Mouse (Mus musculus) liver, adult (tissue): ENCODE measurements around the gene Kcnip3.

Experiments used
- GATA4 ChIP-seq: IDR thresholded peaks from 2 replicates; pipeline ENCODE4 v1.6.1; 2014; ENCODE audit warnings: mild to moderate bottlenecking, low read length; ENCODE audit not compliant: insufficient replicate concordance

Kcnip3 gene

GRCm38 (mm10) chr2:127523950-127524729 lies 2.2 kb upstream of the Kcnip3 start:
- TF ChIP-seq GATA4, result no peak

DNA sequence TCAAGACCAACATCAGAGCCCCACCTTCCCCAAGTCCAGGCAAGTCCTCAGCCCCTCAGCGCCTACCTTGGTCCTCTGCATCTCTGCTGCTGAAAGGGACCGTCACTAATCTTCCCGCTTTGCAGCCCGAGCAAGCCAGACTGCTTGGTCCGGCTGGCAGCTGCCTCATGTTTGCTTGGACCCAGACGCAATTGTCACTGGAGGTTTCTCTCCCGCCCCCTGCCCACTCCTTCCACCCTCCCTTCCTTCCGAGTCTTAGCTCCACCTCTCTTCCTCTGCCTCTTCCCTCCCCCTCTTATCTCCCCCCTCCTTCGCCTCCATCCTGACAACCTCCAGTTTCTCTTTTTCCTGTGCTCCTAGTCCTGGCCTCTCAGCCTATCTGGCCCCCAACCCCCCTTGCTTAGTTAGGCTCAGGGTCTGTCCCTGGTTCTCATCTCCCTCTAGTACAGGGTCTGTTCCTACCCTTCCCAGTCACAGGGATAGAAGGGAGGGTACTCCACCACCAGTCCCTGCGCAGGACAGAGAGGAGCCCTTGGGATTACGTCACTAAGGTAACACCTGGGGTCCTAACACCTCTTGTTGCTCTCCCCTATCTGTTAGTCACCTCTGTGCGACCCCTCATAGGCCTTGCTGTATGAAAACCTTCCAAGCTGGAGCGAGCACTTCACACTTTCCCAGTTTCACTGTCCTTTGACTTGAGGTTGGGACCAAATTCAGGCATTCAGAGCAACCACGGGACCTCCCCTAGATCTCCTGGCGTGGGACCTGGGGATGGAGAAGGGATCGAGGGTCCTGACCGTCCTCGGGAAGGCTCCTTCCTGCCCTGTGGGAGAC lies 505 bp downstream of the Kcnip3 start:
- no peak for TF ChIP-seq GATA4

DNA sequence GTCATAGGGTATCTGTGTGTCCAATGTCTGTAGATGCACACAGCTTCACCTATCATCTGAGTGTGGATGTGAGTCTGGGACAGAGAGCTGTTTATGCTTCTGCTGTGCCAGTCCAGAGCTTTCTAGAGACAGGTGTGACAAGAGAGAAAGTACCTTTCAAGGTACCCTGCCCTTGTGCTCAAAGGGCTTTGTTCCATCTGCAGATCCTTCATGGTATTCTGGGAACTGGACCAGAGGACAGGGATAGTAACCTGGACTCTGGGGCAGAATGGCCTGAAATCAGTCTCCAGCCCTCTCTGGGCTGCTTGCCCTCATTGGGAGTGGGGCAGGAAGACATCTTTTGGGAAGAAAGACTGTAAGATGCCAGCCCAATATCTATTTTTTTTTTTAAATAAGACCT lies 1.8 kb downstream of the Kcnip3 start:
- no peak for TF ChIP-seq GATA4

DNA sequence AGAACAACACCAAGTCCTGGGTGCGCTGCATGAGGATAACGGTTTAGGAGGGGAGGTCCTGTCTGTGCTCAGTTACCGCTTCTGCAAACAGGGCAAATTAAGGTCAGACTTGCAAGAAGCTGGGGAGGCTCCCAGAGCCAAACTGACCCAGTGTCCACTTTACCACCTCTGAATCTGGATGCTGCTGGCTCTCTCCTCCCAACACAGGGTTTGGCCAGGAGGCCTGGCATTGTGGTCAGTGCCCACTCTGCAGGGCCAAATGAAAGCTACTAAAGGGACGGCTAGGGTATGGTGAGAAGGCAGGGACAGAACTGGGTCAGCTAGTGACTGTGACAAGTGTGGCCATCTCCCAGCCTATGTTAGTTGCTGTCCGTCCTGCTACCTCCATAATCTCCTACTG lies 2.6 kb downstream of the Kcnip3 start:
- no peak for TF ChIP-seq GATA4

DNA sequence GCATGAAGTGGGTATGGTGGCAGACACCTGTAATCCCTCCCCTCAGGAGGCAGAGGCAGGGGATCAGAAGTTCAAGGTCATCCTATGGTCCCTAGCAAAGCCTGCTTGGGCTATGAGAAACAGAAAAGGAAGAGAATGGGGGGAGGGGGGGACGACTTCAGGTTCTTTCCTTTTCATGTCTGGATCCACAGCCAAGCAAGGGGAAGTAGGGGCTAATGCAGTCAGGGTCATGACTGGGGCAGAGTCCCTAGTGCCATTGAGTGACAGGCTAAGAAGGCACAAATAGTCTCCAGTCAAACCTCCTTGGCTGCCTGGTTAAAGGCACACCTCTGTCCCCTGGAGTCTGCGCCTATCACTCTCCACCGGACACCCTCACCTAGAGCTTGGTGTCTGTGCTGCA lies 3.1 kb downstream of the Kcnip3 start:
- no peak for TF ChIP-seq GATA4

- no peak for TF ChIP-seq GATA4
These were observed 3.6 kb downstream of the Kcnip3 start for GRCm38 (mm10) chr2:127518273-127518672.

DNA sequence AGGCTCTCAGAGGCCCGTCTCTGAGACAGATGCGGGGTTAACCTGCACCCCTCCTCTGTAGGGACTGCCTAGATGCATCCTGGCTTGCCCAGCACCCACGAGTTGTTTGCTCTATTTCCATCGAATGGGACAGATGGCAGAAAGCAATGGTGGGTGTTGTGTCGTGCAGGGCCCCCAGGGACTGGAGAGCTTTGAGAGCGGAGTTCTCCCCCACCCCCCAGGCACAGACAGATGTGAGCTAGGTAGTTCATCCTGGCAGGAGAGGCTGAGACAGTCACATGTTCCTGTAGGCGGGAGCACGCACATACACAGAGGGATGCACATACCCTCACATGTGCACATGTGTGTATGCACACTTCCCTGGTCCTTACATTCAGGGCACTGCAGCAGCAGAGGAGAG lies 4.8 kb downstream of the Kcnip3 start:
- TF ChIP-seq GATA4, result no peak

GRCm38 (mm10) chr2:127514380-127515124 lies 7.3 kb downstream of the Kcnip3 start:
- TF ChIP-seq GATA4, result no peak

DNA sequence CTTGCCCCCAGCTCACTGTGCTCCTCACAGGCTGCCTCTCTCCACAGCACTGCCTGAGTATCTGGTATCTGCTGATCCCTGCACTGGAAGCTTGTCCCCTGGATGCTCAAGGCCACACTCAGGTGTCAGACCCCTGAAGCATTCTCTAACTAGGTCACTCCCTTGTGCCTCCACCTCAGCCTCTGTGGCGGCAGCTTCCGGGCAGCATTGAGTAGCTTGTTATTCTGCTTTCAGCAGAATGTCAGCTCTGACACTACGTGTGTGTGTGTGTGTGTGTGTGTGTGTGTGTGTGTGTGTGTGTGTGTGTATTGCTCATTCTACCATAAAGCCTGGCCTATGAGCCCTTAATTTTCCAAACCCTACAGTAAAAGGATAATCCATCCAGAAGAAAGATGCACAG lies 8.7 kb downstream of the Kcnip3 start:
- no peak for TF ChIP-seq GATA4

DNA sequence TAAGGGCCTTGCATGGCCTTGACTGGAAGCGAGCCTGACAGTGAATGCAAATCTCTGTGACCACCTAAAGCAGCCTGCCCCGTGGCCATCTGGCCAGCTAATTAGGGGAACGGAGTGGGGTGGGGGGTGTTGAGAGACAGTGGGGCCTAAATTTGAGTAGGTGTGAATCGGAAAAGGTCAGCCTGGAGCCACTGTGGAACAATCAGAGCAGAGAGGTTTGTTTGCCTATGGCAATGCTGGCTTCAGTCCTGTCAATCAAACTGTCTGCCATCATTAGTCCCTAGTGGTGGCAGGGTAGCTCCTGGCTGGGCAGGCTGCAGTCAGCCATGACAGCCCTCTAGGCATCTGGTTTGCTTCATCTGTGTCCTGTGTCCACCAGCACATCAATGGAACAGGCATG lies 10.5 kb downstream of the Kcnip3 start:
- TF ChIP-seq GATA4, result no peak

DNA sequence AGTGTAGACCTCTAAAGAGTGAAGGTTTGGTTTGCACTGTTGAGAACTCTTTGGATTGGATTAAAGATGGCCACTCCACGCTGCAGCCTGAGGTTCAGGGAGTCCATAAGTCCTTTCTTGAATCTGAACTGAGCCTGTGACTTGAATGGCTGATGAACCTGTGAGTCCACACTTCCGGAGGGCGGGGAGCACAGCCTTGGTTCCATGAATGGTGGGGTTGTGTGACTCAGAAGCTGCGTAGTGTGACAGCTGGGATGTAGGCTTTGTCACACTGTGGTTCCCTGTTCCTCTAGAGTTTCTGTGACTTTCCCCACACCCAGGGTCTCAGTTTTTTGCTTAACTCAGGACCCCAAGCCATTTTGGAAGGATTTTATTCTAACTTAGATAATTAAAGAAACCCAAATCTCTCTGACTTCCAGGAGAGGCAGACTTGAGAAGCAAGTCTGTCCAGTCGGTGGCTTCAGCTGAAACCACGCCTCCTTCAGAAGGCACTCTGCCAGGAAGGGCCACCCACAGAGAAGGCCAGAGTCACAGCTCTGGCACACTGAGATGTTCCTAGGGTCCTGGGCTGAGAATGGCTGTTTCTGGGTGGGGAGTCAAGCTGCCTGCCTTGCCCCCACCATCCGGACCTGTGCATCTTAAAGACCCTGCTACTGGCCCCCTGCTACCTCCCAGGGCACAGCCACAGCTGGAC lies 13.8 kb downstream of the Kcnip3 start:
- TF ChIP-seq GATA4, result no peak

GRCm38 (mm10) chr2:127507077-127507774 lies 14.7 kb downstream of the Kcnip3 start:
- TF ChIP-seq GATA4, result no peak

DNA sequence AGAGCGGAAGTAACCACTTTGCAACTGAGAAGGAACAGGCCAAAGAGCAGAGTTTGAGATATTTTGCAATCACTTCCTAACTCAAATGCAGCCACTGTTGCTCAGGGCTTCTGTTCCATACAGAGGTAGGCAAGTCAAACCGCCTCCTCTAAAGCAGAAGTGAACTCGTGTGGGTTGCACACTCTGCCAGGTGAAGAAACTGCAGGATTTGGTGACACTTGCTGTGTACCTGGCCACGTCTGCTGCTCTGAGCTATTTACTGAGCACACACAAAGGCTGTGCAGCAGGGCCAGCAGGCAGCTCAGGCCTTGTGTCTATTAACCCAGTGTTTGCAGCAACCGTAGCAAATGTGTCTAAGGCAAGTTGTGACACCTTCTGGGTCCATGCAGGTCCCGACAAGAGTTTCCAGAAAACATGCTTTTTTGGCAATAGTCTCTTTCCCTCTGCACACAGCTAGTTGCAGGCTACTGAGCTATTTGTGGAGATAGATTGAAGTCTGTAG lies 15.7 kb downstream of the Kcnip3 start:
- TF ChIP-seq GATA4, result no peak

GRCm38 (mm10) chr2:127505196-127505595 lies 16.7 kb downstream of the Kcnip3 start:
- no peak for TF ChIP-seq GATA4
